Mouse (Mus musculus): ENCODE results near the gene Tarsl2. TPM values are rescaled to one million over a fixed set of nuclear protein-coding genes. Genes with fewer than 3 reads are reported as not detected.

Tarsl2 gene
- total and polyA plus RNA-seq, 3 experiments = 9.8 to 33.4 (median 29.8) TPM

DNA sequence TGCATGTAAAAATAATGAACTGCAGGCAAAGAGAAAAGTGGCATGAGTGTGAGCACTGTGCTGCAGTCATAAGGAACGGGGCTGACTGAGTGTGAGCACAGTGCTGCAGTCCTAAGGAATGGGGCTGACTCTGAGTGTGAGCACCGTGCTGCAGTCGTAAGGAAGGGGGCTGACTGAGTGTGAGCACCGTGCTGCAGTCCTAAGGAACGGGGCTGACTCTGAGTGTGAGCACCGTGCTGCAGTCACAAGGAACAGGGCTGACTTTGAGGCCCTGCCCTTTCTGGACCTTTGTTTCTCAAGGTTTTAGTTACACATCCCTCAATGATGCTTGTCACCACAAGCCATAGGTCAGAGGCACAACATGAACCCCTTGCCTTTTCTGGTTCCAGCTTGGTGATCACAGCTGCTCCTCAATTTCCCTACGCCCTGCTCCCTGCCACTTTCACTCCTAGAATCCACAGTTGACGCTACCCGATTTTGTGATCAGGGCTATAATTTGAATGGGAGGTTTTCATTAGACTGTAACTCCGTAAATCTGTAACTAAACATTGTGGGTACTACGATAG lies 18.6 kb downstream of the Tarsl2 start:
- no peaks in the 10 kb centered on the region for H3K79me2 ChIP-seq (replicated peaks; ENCODE audit: control insufficient read depth, insufficient read depth, low read length)
- no peak for DNase-seq
- TF ChIP-seq POLR2A (IDR thresholded peaks at IDR 0.05; ENCODE audit: insufficient read depth, low read depth, low read length) (no peak), CTCF (IDR thresholded peaks at IDR 0.05) (no peak), EP300 (IDR thresholded peaks at IDR 0.05; ENCODE audit: insufficient read depth, low read depth, low read length) (no peak)

DNA sequence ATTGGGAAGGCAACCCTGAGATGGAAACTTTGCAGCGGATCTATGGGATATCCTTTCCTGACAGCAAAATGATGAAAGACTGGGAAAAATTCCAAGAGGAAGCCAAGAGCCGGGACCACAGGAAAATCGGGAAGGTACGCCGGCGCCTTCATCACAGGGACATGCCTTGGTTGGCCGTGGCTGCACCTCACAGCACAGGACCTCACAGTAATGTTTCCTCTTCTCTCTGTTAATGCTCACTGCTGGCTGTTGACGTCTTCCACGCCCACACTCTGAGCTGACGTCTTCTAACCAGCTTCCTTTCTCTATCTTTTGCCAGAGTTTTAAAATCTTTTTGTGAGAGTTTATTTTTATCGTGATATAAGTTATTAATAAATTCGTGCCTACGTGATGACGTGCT lies 19.2 kb downstream of the Tarsl2 start:
- H3K27me3 ChIP-seq (ENCODE audit: control insufficient read depth, insufficient read depth, low read length) = no peaks in the 10 kb centered on the region
- no peak overlapping the region for H3K27ac ChIP-seq
- H3K36me3 ChIP-seq (ENCODE audit: control insufficient read depth, insufficient read depth, low read length) = no peaks in the 10 kb centered on the region
- no peaks in the 10 kb centered on the region for H3K4me1 ChIP-seq (ENCODE audit: control insufficient read depth, insufficient read depth, low read length)
- 36% methylated on average over 14 of the region's 14 CpGs for WGBS
- H3K4me3 ChIP-seq = no peak overlapping the region
- DNase-seq = no peak
- H3K79me2 ChIP-seq (replicated peaks; ENCODE audit: control insufficient read depth, insufficient read depth, low read length) = no peaks in the 10 kb centered on the region
- intact Hi-C loops (cut with DNase I) = no loop called here
- TF ChIP-seq CTCF (IDR thresholded peaks at IDR 0.05) = no peak
- no peak overlapping the region for H3K9ac ChIP-seq (ENCODE audit: low read depth, low read length)

More for the DNA sequence above, 18.6 kb downstream of the Tarsl2 start:
- WGBS = 84% methylated on average over 11 of the region's 11 CpGs
- Histone ChIP-seq H3K9ac (ENCODE audit: low read depth, low read length) (no peak overlapping the region), H3K27ac (no peak overlapping the region), H3K27me3 (ENCODE audit: control insufficient read depth, insufficient read depth, low read length) (no peaks in the 10 kb centered on the region), H3K36me3 (ENCODE audit: control insufficient read depth, insufficient read depth, low read length) (no peaks in the 10 kb centered on the region), H3K4me3 (no peak overlapping the region), H3K4me1 (ENCODE audit: control insufficient read depth, insufficient read depth, low read length) (no peaks in the 10 kb centered on the region)
- intact Hi-C loops (cut with DNase I) = no loop called here

- 79% methylated on average over 6 of the region's 6 CpGs for WGBS
- intact Hi-C loops (cut with DNase I) = no loop called here
- H3K4me1 ChIP-seq (ENCODE audit: control insufficient read depth, insufficient read depth, low read length) = no peaks in the 10 kb centered on the region
- no peaks in the 10 kb centered on the region for H3K79me2 ChIP-seq (replicated peaks; ENCODE audit: control insufficient read depth, insufficient read depth, low read length)
- H3K27ac ChIP-seq = no peak overlapping the region
- H3K4me3 ChIP-seq = no peak overlapping the region
- H3K9ac ChIP-seq (ENCODE audit: low read depth, low read length) = no peak overlapping the region
- no peaks in the 10 kb centered on the region for H3K36me3 ChIP-seq (ENCODE audit: control insufficient read depth, insufficient read depth, low read length)
- no peak for TF ChIP-seq POLR2A (IDR thresholded peaks at IDR 0.05; ENCODE audit: insufficient read depth, low read depth, low read length)
- TF ChIP-seq CTCF (IDR thresholded peaks at IDR 0.05) = no peak
- TF ChIP-seq EP300 (IDR thresholded peaks at IDR 0.05; ENCODE audit: insufficient read depth, low read depth, low read length) = no peak
- no peaks in the 10 kb centered on the region for H3K27me3 ChIP-seq (ENCODE audit: control insufficient read depth, insufficient read depth, low read length)
- DNase-seq = no peak
Observed at GRCm38 (mm10) chr7:65667491-65667890, 22.8 kb downstream of the Tarsl2 start.

DNA sequence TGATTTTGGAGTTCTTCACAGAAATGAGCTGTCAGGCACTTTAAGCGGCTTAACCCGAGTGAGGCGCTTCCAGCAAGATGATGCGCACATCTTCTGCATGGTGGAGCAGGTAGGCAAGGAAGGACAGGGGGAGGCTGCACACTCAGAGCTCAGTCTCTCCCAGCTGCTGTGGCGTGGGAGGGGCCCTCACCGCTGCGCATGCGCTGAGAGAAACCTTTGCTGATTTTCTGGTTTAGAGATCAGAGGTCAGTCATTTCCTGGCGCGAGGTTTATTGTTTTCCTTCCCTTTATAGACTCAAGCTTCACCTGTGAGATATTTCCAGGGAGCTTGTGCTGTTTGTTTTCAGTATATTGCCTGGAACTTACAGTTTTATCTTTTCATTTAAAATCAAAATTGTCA lies 33.4 kb downstream of the Tarsl2 start:
- no peak overlapping the region for H3K4me3 ChIP-seq
- no peaks in the 10 kb centered on the region for H3K27me3 ChIP-seq (ENCODE audit: control insufficient read depth, insufficient read depth, low read length)
- H3K4me1 ChIP-seq (ENCODE audit: control insufficient read depth, insufficient read depth, low read length) = no peaks in the 10 kb centered on the region
- no peak overlapping the region for H3K27ac ChIP-seq
- H3K9ac ChIP-seq (ENCODE audit: low read depth, low read length) = no peak overlapping the region
- no peaks in the 10 kb centered on the region for H3K36me3 ChIP-seq (ENCODE audit: control insufficient read depth, insufficient read depth, low read length)
- no peak for TF ChIP-seq CTCF (IDR thresholded peaks at IDR 0.05)
- no peak for TF ChIP-seq POLR2A (IDR thresholded peaks at IDR 0.05; ENCODE audit: insufficient read depth, low read depth, low read length)
- no peak for TF ChIP-seq EP300 (IDR thresholded peaks at IDR 0.05; ENCODE audit: insufficient read depth, low read depth, low read length)
- 74% methylated on average over 10 of the region's 10 CpGs for WGBS
- intact Hi-C loops (cut with DNase I) = no loop called here
- no peak for DNase-seq
- no peaks in the 10 kb centered on the region for H3K79me2 ChIP-seq (replicated peaks; ENCODE audit: control insufficient read depth, insufficient read depth, low read length)

DNA sequence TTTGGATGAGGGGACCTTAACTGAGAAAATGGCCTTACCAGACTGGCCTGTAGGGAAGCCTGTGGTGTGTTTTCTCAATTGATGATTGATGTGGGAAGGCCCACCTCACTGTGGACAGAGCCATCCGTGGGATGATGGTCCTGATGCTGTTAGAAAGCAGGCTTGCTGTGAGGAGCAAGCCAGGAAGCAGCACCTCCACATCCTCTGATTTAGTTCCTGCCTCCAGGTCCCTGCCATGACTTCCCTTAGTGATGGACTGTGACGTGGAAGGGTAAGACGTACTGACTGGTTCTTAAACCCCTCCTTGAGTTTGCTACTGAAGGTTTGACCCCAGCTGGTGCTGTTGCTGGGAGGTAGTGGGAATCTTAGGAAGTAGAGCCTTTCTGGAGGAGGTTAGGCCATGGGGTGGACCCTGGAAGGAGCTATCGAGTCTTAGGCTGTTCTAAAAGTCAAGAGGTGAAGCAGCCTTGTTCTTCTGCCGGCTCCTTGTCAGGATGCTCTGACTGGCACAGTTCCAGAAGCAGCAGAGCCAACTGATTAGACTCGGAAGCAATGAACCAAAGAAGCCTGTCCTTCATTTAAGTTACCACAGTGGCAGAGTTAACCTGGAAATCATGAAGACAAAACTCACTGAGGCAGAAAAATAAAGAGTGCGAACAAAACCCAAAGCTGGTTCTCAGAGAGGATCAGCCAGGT lies 34.4 kb downstream of the Tarsl2 start:
- DNase-seq = no peak
- no peaks in the 10 kb centered on the region for H3K36me3 ChIP-seq (ENCODE audit: control insufficient read depth, insufficient read depth, low read length)
- no peaks in the 10 kb centered on the region for H3K27me3 ChIP-seq (ENCODE audit: control insufficient read depth, insufficient read depth, low read length)
- no peak overlapping the region for H3K9ac ChIP-seq (ENCODE audit: low read depth, low read length)
- TF ChIP-seq CTCF (IDR thresholded peaks at IDR 0.05) (no peak), EP300 (IDR thresholded peaks at IDR 0.05; ENCODE audit: insufficient read depth, low read depth, low read length) (no peak), POLR2A (IDR thresholded peaks at IDR 0.05; ENCODE audit: insufficient read depth, low read depth, low read length) (no peak)
- no peak overlapping the region for H3K4me3 ChIP-seq
- H3K4me1 ChIP-seq (ENCODE audit: control insufficient read depth, insufficient read depth, low read length) = no peaks in the 10 kb centered on the region
- 61% methylated on average over 7 of the region's 7 CpGs for WGBS
- intact Hi-C loops (cut with DNase I) = no loop called here
- no peak overlapping the region for H3K27ac ChIP-seq
- no peaks in the 10 kb centered on the region for H3K79me2 ChIP-seq (replicated peaks; ENCODE audit: control insufficient read depth, insufficient read depth, low read length)

- no peak overlapping the region for H3K27ac ChIP-seq
- no peaks in the 10 kb centered on the region for H3K36me3 ChIP-seq (ENCODE audit: control insufficient read depth, insufficient read depth, low read length)
- H3K9ac ChIP-seq (ENCODE audit: low read depth, low read length) = no peak overlapping the region
- H3K27me3 ChIP-seq (ENCODE audit: control insufficient read depth, insufficient read depth, low read length) = no peaks in the 10 kb centered on the region
- H3K4me1 ChIP-seq (ENCODE audit: control insufficient read depth, insufficient read depth, low read length) = no peaks in the 10 kb centered on the region
- no peak for DNase-seq
- H3K79me2 ChIP-seq (replicated peaks; ENCODE audit: control insufficient read depth, insufficient read depth, low read length) = no peaks in the 10 kb centered on the region
- WGBS = 39% methylated on average over 5 of the region's 5 CpGs
- no peak overlapping the region for H3K4me3 ChIP-seq
- no peak for TF ChIP-seq EP300 (IDR thresholded peaks at IDR 0.05; ENCODE audit: insufficient read depth, low read depth, low read length)
- no peak for TF ChIP-seq CTCF (IDR thresholded peaks at IDR 0.05)
- TF ChIP-seq POLR2A (IDR thresholded peaks at IDR 0.05; ENCODE audit: insufficient read depth, low read depth, low read length) = no peak
- intact Hi-C loops (cut with DNase I) = no loop called here
Observed at GRCm38 (mm10) chr7:65681166-65681565, 36.5 kb downstream of the Tarsl2 start.

Data from heart, adult 2 months (tissue).